In genomic region chr7:128366654-128367053, GRCm38 (mm10) we compare ENCODE assay signal across 23 mouse cellular contexts. TPM values are rescaled to one million over a fixed set of nuclear protein-coding genes. Genes with fewer than 3 reads are reported as not detected.
A peak's percentile ranks its signal among the peaks of the same experiment; 100 is the strongest.
DNase-seq lines count a peak whose midpoint lies in the region; ATAC-seq and TF ChIP-seq lines count a peak whose summit lies in the region.
"Had no signal": no experiment of that assay in that cellular context is flagged by ENCODE, and none has a peak within 500 bp of the region (broad histone marks: within the 10 kb centered on the region; RNA-seq: fewer than 3 reads in every experiment).

No protein-coding gene starts in this region.

- H3K36me3 ChIP-seq in hindbrain, embryonic 11.5 days (ENCODE audit: control insufficient read depth, insufficient read depth, low read length): no peaks in the 10 kb centered on the region
- H3K36me3 ChIP-seq in hindbrain, embryonic 12.5 days: no peaks in the 10 kb centered on the region
- H3K36me3 ChIP-seq in lung, embryonic 14.5 days (ENCODE audit: insufficient read depth): no peaks in the 10 kb centered on the region
- H3K36me3 ChIP-seq in midbrain, postnatal 0 days (ENCODE audit: insufficient read depth, low read length): no peaks in the 10 kb centered on the region
- H3K36me3 ChIP-seq in midbrain, embryonic 14.5 days (ENCODE audit: control insufficient read depth, insufficient read depth, low read length): no peaks in the 10 kb centered on the region
- no peaks in the 10 kb centered on the region for H3K36me3 ChIP-seq in neural tube, embryonic 15.5 days
- H3K36me3 ChIP-seq: forebrain, embryonic 10.5 days; liver, embryonic 13.5 days; midbrain, embryonic 10.5 days had no signal

- H3K4me1 ChIP-seq in hindbrain, embryonic 11.5 days (replicated peaks; ENCODE audit: control insufficient read depth, insufficient read depth, low read length): no peaks in the 10 kb centered on the region
- H3K4me1 ChIP-seq in hindbrain, embryonic 12.5 days: 0 out of 2 replicates have a peak, but pooled peaks cover 3% of the 10 kb centered on the region
- H3K4me1 ChIP-seq in lung, embryonic 14.5 days (ENCODE audit: insufficient read depth): peaks cover 7% of the 10 kb centered on the region; the same call in 1 of the 2 replicates
- H3K4me1 ChIP-seq in midbrain, postnatal 0 days (ENCODE audit: insufficient read depth, low read length): no peaks in the 10 kb centered on the region
- no peaks in the 10 kb centered on the region for H3K4me1 ChIP-seq in midbrain, embryonic 14.5 days (ENCODE audit: control insufficient read depth, insufficient read depth, low read length)
- H3K4me1 ChIP-seq in neural tube, embryonic 15.5 days: peaks cover 9% of the 10 kb centered on the region
- H3K4me1 ChIP-seq: forebrain, embryonic 10.5 days; liver, embryonic 13.5 days; midbrain, embryonic 10.5 days had no signal

- ATAC-seq in hindbrain, embryonic 11.5 days (ENCODE audit: low FRiP score): no peak
- ATAC-seq in hindbrain, embryonic 12.5 days (ENCODE audit: low FRiP score): no peak
- ATAC-seq in lung, embryonic 14.5 days (ENCODE audit: insufficient read depth): peak; percentile 60; the same call in 1 of the 2 replicates
- no peak for ATAC-seq in midbrain, postnatal 0 days (ENCODE audit: low FRiP score)
- no peak for ATAC-seq in midbrain, embryonic 14.5 days (ENCODE audit: low FRiP score, low TSS enrichment)
- no peak for ATAC-seq in neural tube, embryonic 15.5 days (ENCODE audit: low FRiP score)
- ATAC-seq: CD4-positive, CD25-positive, alpha-beta regulatory T cell, adult 4 months; forebrain, embryonic 16.5 days had no signal

- no peaks in the 10 kb centered on the region for H3K9me3 ChIP-seq in hindbrain, embryonic 11.5 days (ENCODE audit: control insufficient read depth, low read length)
- H3K9me3 ChIP-seq in hindbrain, embryonic 12.5 days (replicated peaks): no peaks in the 10 kb centered on the region
- H3K9me3 ChIP-seq in lung, embryonic 14.5 days (ENCODE audit: low read depth, low read length): no peaks in the 10 kb centered on the region
- no peaks in the 10 kb centered on the region for H3K9me3 ChIP-seq in midbrain, postnatal 0 days (ENCODE audit: low read length)
- H3K9me3 ChIP-seq in midbrain, embryonic 14.5 days (ENCODE audit: control insufficient read depth, low read length): no peaks in the 10 kb centered on the region
- H3K9me3 ChIP-seq in neural tube, embryonic 15.5 days (replicated peaks): no peaks in the 10 kb centered on the region
- H3K9me3 ChIP-seq: forebrain, embryonic 10.5 days; liver, embryonic 13.5 days; midbrain, embryonic 10.5 days had no signal

- H3K4me2 ChIP-seq in hindbrain, embryonic 11.5 days (replicated peaks; ENCODE audit: low read depth, low read length): no peak overlapping the region
- H3K4me2 ChIP-seq in hindbrain, embryonic 12.5 days (replicated peaks): no peak overlapping the region
- H3K4me2 ChIP-seq in lung, embryonic 14.5 days: no peak overlapping the region
- H3K4me2 ChIP-seq in midbrain, postnatal 0 days (ENCODE audit: low read depth, low read length, poor library complexity, severe bottlenecking): no peak overlapping the region
- no peak overlapping the region for H3K4me2 ChIP-seq in midbrain, embryonic 14.5 days (ENCODE audit: low read length)
- peak overlapping the region; percentile 34 for H3K4me2 ChIP-seq in neural tube, embryonic 15.5 days
- H3K4me2 ChIP-seq: heart, embryonic 11.5 days; liver, embryonic 13.5 days had no signal

- H3K4me3 ChIP-seq in hindbrain, embryonic 11.5 days (ENCODE audit: low read depth, low read length): no peak overlapping the region
- H3K4me3 ChIP-seq in hindbrain, embryonic 12.5 days: no peak overlapping the region
- no peak overlapping the region for H3K4me3 ChIP-seq in lung, embryonic 14.5 days (ENCODE audit: low read depth, low read length)
- H3K4me3 ChIP-seq in midbrain, postnatal 0 days (ENCODE audit: low read depth, low read length): no peak overlapping the region
- no peak overlapping the region for H3K4me3 ChIP-seq in midbrain, embryonic 14.5 days (replicated peaks; ENCODE audit: low read depth, low read length)
- no peak overlapping the region for H3K4me3 ChIP-seq in neural tube, embryonic 15.5 days (replicated peaks)
- H3K4me3 ChIP-seq: forebrain, embryonic 10.5 days; liver, embryonic 13.5 days; midbrain, embryonic 10.5 days had no signal

- no peak overlapping the region for H3K27ac ChIP-seq in hindbrain, embryonic 11.5 days (ENCODE audit: low read depth, low read length)
- H3K27ac ChIP-seq in hindbrain, embryonic 12.5 days: no peak overlapping the region
- peak overlapping the region; percentile 63 for H3K27ac ChIP-seq in lung, embryonic 14.5 days (ENCODE audit: low read depth)
- H3K27ac ChIP-seq in midbrain, postnatal 0 days (ENCODE audit: low read depth, low read length): no peak overlapping the region
- H3K27ac ChIP-seq in midbrain, embryonic 14.5 days (replicated peaks; ENCODE audit: low read depth, low read length): no peak overlapping the region
- H3K27ac ChIP-seq in neural tube, embryonic 15.5 days (replicated peaks): no peak overlapping the region
- H3K27ac ChIP-seq: forebrain, embryonic 10.5 days; liver, embryonic 13.5 days; midbrain, embryonic 10.5 days had no signal

- no peak for TF ChIP-seq CTCF in lung, embryonic 14.5 days (IDR thresholded peaks at IDR 0.05; ENCODE audit: low read depth)
- TF ChIP-seq CTCF in midbrain, postnatal 0 days (IDR thresholded peaks at IDR 0.05): no peak

- DNase-seq in hindbrain, embryonic 11.5 days (ENCODE audit: low spot score): peak; percentile 30
- DNase-seq in lung, embryonic 14.5 days: peak; percentile 80
- DNase-seq in lung, postnatal 25 days (ENCODE audit: low spot score): no peak
- peak; percentile 36 for DNase-seq in midbrain, postnatal 0 days (ENCODE audit: low spot score)
- DNase-seq in midbrain, embryonic 14.5 days: no peak
- DNase-seq: adrenal gland, postnatal 14 days; cerebellum, adult 8-10 months; cerebellum, postnatal 36 days; gastrocnemius, postnatal 14 days; heart, adult 11 months; kidney, adult 11 months; kidney, postnatal 4 days; liver, embryonic 13.5 days; right cerebral cortex, adult 18-20 months; right cerebral cortex, postnatal 4 days; thymus, adult 18-20 months had no signal

- WGBS in hindbrain, embryonic 11.5 days: 68% methylated on average over 11 of the region's 11 CpGs
- WGBS in hindbrain, embryonic 12.5 days: 54% methylated on average over 11 of the region's 11 CpGs
- 36% methylated on average over 11 of the region's 11 CpGs for WGBS in lung, embryonic 14.5 days
- 74% methylated on average over 11 of the region's 11 CpGs for WGBS in midbrain, postnatal 0 days
- 69% methylated on average over 11 of the region's 11 CpGs for WGBS in midbrain, embryonic 14.5 days
- WGBS in neural tube, embryonic 15.5 days: 31% methylated on average over 11 of the region's 11 CpGs

- H3K27me3 ChIP-seq in hindbrain, embryonic 11.5 days (ENCODE audit: control insufficient read depth, insufficient read depth, low read length): no peaks in the 10 kb centered on the region
- no peaks in the 10 kb centered on the region for H3K27me3 ChIP-seq in hindbrain, embryonic 12.5 days
- H3K27me3 ChIP-seq in lung, embryonic 14.5 days (ENCODE audit: insufficient read depth, low read length): no peaks in the 10 kb centered on the region
- H3K27me3 ChIP-seq in midbrain, postnatal 0 days (ENCODE audit: insufficient read depth, low read length): no peaks in the 10 kb centered on the region
- no peaks in the 10 kb centered on the region for H3K27me3 ChIP-seq in midbrain, embryonic 14.5 days (ENCODE audit: control insufficient read depth, insufficient read depth, low read length)
- H3K27me3 ChIP-seq in neural tube, embryonic 15.5 days (replicated peaks): no peaks in the 10 kb centered on the region

- H3K9ac ChIP-seq in hindbrain, embryonic 11.5 days (ENCODE audit: low read depth, low read length): no peak overlapping the region
- H3K9ac ChIP-seq in hindbrain, embryonic 12.5 days: no peak overlapping the region
- H3K9ac ChIP-seq in lung, embryonic 14.5 days: no peak overlapping the region
- H3K9ac ChIP-seq in midbrain, postnatal 0 days (replicated peaks; ENCODE audit: low read length, poor library complexity, severe bottlenecking): no peak overlapping the region
- H3K9ac ChIP-seq in midbrain, embryonic 14.5 days (replicated peaks; ENCODE audit: low read length): no peak overlapping the region
- H3K9ac ChIP-seq in neural tube, embryonic 15.5 days (replicated peaks): no peak overlapping the region
- H3K9ac ChIP-seq: liver, embryonic 13.5 days had no signal

RNA-seq across cellular contexts. Expression of gene Rgs10, which starts 51.9 kb away (rescaled TPM):
- 12.4 TPM in 2 replicates for polyA plus RNA-seq in hindbrain, embryonic 11.5 days (2014; fragmentation: Nextera tagmentation; extraction: Ambion mirVana)
- 13.5 and 16.7 TPM in 2 replicates for polyA plus RNA-seq in hindbrain, embryonic 12.5 days (2016; fragmentation: Nextera tagmentation; extraction: Ambion mirVana)
- 31.1 and 31.2 TPM in 2 replicates for polyA plus RNA-seq in lung, embryonic 14.5 days (2014; fragmentation: Nextera tagmentation; extraction: Ambion mirVana)
- total RNA-seq in midbrain, postnatal 0 days (2014; rRNA removed): 77.4 and 84.6 TPM in 2 replicates
- polyA plus RNA-seq in midbrain, postnatal 0 days (2015; fragmentation: Nextera tagmentation; extraction: Ambion mirVana): 89.3 and 91.0 TPM in 2 replicates
- polyA plus RNA-seq in midbrain, embryonic 14.5 days (2014; fragmentation: Nextera tagmentation; extraction: Ambion mirVana): 43.6 and 57.5 TPM in 2 replicates
- 52.9 and 60.1 TPM in 2 replicates for polyA plus RNA-seq in neural tube, embryonic 15.5 days (2015; fragmentation: Nextera tagmentation; extraction: Ambion mirVana)

Comparison
In these comparisons a context has a peak if more than half of its experiments do, and no peak if none do; other contexts are left out.
1. DNase-seq: peak in hindbrain, embryonic 11.5 days (single experiment), lung, embryonic 14.5 days (single experiment) and midbrain, postnatal 0 days (single experiment); none in lung, postnatal 25 days (single experiment) and midbrain, embryonic 14.5 days (single experiment).